Mouse (Mus musculus): Measurements from ENCODE around the gene Bfsp1. TPM values are rescaled to one million over a fixed set of nuclear protein-coding genes. Genes with fewer than 3 reads are reported as not detected.
A peak's percentile ranks its signal among the peaks of the same experiment; 100 is the strongest.

Gene Bfsp1
- total and polyA plus RNA-seq, 3 experiments: 0.25 to 0.27 (median 0.26) TPM

- H3K4me1 ChIP-seq (ENCODE audit: control insufficient read depth, insufficient read depth, low read length): peaks cover 2% of the 10 kb centered on the region; the same call in 1 of the 2 replicates
- no peak for DNase-seq
- no peak overlapping the region for H3K4me3 ChIP-seq
- no peak overlapping the region for H3K27ac ChIP-seq
- 64% methylated on average over 10 of the region's 10 CpGs for WGBS
- intact Hi-C loops (cut with DNase I): no loop called here
- H3K79me2 ChIP-seq (replicated peaks; ENCODE audit: control insufficient read depth, insufficient read depth, low read length): no peaks in the 10 kb centered on the region
- H3K36me3 ChIP-seq (ENCODE audit: control insufficient read depth, insufficient read depth, low read length): no peaks in the 10 kb centered on the region
- no peak overlapping the region for H3K9ac ChIP-seq (ENCODE audit: low read depth, low read length)
- H3K27me3 ChIP-seq (ENCODE audit: control insufficient read depth, insufficient read depth, low read length): no peaks in the 10 kb centered on the region
- TF ChIP-seq EP300 (IDR thresholded peaks at IDR 0.05; ENCODE audit: insufficient read depth, low read depth, low read length) (no peak), CTCF (IDR thresholded peaks at IDR 0.05) (no peak), POLR2A (IDR thresholded peaks at IDR 0.05; ENCODE audit: insufficient read depth, low read depth, low read length) (no peak)
These were observed 19.8 kb upstream of the Bfsp1 start for GRCm38 (mm10) chr2:143882606-143883288.

- Histone ChIP-seq H3K4me3 (no peak overlapping the region), H3K36me3 (ENCODE audit: control insufficient read depth, insufficient read depth, low read length) (no peaks in the 10 kb centered on the region), H3K27me3 (ENCODE audit: control insufficient read depth, insufficient read depth, low read length) (no peaks in the 10 kb centered on the region), H3K27ac (no peak overlapping the region), H3K4me1 (ENCODE audit: control insufficient read depth, insufficient read depth, low read length) (peaks cover 4% of the 10 kb centered on the region), H3K79me2 (replicated peaks; ENCODE audit: control insufficient read depth, insufficient read depth, low read length) (no peaks in the 10 kb centered on the region), H3K9ac (ENCODE audit: low read depth, low read length) (no peak overlapping the region)
- TF ChIP-seq EP300 (IDR thresholded peaks at IDR 0.05; ENCODE audit: insufficient read depth, low read depth, low read length): no peak
- no peak for TF ChIP-seq CTCF (IDR thresholded peaks at IDR 0.05)
- TF ChIP-seq POLR2A (IDR thresholded peaks at IDR 0.05; ENCODE audit: insufficient read depth, low read depth, low read length): no peak
- intact Hi-C loops (cut with DNase I): no loop called here
- 96% methylated on average over 4 of the region's 4 CpGs for WGBS
- DNase-seq: no peak
These were observed 19.0 kb upstream of the Bfsp1 start for GRCm38 (mm10) chr2:143882002-143882401.

- no peak overlapping the region for H3K9ac ChIP-seq (ENCODE audit: low read depth, low read length)
- TF ChIP-seq EP300 (IDR thresholded peaks at IDR 0.05; ENCODE audit: insufficient read depth, low read depth, low read length): no peak
- TF ChIP-seq POLR2A (IDR thresholded peaks at IDR 0.05; ENCODE audit: insufficient read depth, low read depth, low read length): no peak
- no peak for TF ChIP-seq CTCF (IDR thresholded peaks at IDR 0.05)
- WGBS: 84% methylated on average over 6 of the region's 6 CpGs
These were observed 16.3 kb upstream of the Bfsp1 start for GRCm38 (mm10) chr2:143879311-143879710.

GRCm38 (mm10) chr2:143876929-143877632, 14.1 kb upstream of the Bfsp1 start:
- peak overlapping the region; percentile 60 for H3K27ac ChIP-seq
- H3K4me3 ChIP-seq: no peak overlapping the region
- no peaks in the 10 kb centered on the region for H3K27me3 ChIP-seq (ENCODE audit: control insufficient read depth, insufficient read depth, low read length)
- intact Hi-C loops (cut with DNase I): loop anchor here (5.0 kb wide), 1 partner anchor 35 kb away; no protein-coding TSS in a partner anchor
- H3K9ac ChIP-seq (ENCODE audit: low read depth, low read length): no peak overlapping the region
- no peaks in the 10 kb centered on the region for H3K79me2 ChIP-seq (replicated peaks; ENCODE audit: control insufficient read depth, insufficient read depth, low read length)
- H3K36me3 ChIP-seq (ENCODE audit: control insufficient read depth, insufficient read depth, low read length): no peaks in the 10 kb centered on the region
- H3K4me1 ChIP-seq (ENCODE audit: control insufficient read depth, insufficient read depth, low read length): peaks cover 5% of the 10 kb centered on the region
- TF ChIP-seq CTCF (IDR thresholded peaks at IDR 0.05) (peak; percentile 37), EP300 (IDR thresholded peaks at IDR 0.05; ENCODE audit: insufficient read depth, low read depth, low read length) (no peak), POLR2A (IDR thresholded peaks at IDR 0.05; ENCODE audit: insufficient read depth, low read depth, low read length) (no peak)
- DNase-seq: no peak
- 68% methylated on average over 4 of the region's 4 CpGs for WGBS

More at GRCm38 (mm10) chr2:143879311-143879710, 16.3 kb upstream of the Bfsp1 start:
- H3K4me1 ChIP-seq (ENCODE audit: control insufficient read depth, insufficient read depth, low read length): peaks cover 5% of the 10 kb centered on the region
- H3K4me3 ChIP-seq: no peak overlapping the region
- no peaks in the 10 kb centered on the region for H3K27me3 ChIP-seq (ENCODE audit: control insufficient read depth, insufficient read depth, low read length)
- no peak overlapping the region for H3K27ac ChIP-seq
- intact Hi-C loops (cut with DNase I): loop anchor here (5.0 kb wide), 1 partner anchor 33 kb away; no protein-coding TSS in a partner anchor
- no peaks in the 10 kb centered on the region for H3K79me2 ChIP-seq (replicated peaks; ENCODE audit: control insufficient read depth, insufficient read depth, low read length)
- no peak for DNase-seq
- H3K36me3 ChIP-seq (ENCODE audit: control insufficient read depth, insufficient read depth, low read length): no peaks in the 10 kb centered on the region

- WGBS: 33% methylated on average over 1 of the region's 1 CpGs
- peak overlapping the region; percentile 60 for H3K27ac ChIP-seq
These were observed 13.1 kb upstream of the Bfsp1 start for GRCm38 (mm10) chr2:143876026-143876425.

More at GRCm38 (mm10) chr2:143876026-143876425, 13.1 kb upstream of the Bfsp1 start:
- Histone ChIP-seq H3K4me1 (ENCODE audit: control insufficient read depth, insufficient read depth, low read length) (peaks cover 11% of the 10 kb centered on the region), H3K9ac (ENCODE audit: low read depth, low read length) (no peak overlapping the region), H3K79me2 (replicated peaks; ENCODE audit: control insufficient read depth, insufficient read depth, low read length) (no peaks in the 10 kb centered on the region), H3K27me3 (ENCODE audit: control insufficient read depth, insufficient read depth, low read length) (no peaks in the 10 kb centered on the region), H3K36me3 (ENCODE audit: control insufficient read depth, insufficient read depth, low read length) (no peaks in the 10 kb centered on the region), H3K4me3 (no peak overlapping the region)
- TF ChIP-seq POLR2A (IDR thresholded peaks at IDR 0.05; ENCODE audit: insufficient read depth, low read depth, low read length): no peak
- no peak for TF ChIP-seq CTCF (IDR thresholded peaks at IDR 0.05)
- no peak for TF ChIP-seq EP300 (IDR thresholded peaks at IDR 0.05; ENCODE audit: insufficient read depth, low read depth, low read length)
- DNase-seq: no peak
- intact Hi-C loops (cut with DNase I): loop anchor here (5.0 kb wide), 1 partner anchor 36 kb away; no protein-coding TSS in a partner anchor

Measured in heart, adult 2 months (tissue).